Mouse (Mus musculus) megakaryocyte, embryonic 14.5 days (primary cell): ENCODE measurements around the gene Agpat2. TPM values are rescaled to one million over a fixed set of nuclear protein-coding genes. Genes with fewer than 3 reads are reported as not detected.

Experiments used
- H3K27me3 ChIP-seq: replicated peaks from 2 replicates; pipeline ENCODE3; 2012; ENCODE audit warnings: inconsistent platforms
- H3K36me3 ChIP-seq: replicated peaks from 2 replicates; pipeline ENCODE3; 2012; ENCODE audit warnings: low read length, inconsistent platforms, mixed read lengths
- H3K4me1 ChIP-seq: 2 replicates; pipeline ENCODE4 v1.6.1; 2012; ENCODE audit warnings: inconsistent platforms
- H3K4me3 ChIP-seq: replicated peaks from 2 replicates; pipeline ENCODE3; 2012; ENCODE audit warnings: moderate library complexity, mild to moderate bottlenecking, inconsistent platforms
- H3K9me3 ChIP-seq: 2 replicates; pipeline ENCODE4 v1.6.1; 2012; ENCODE audit warnings: inconsistent platforms
- FLI1 ChIP-seq: IDR thresholded peaks from 2 replicates; pipeline ENCODE4 v1.6.1; 2012; ENCODE audit warnings: low read length, inconsistent platforms, mixed read lengths
- GATA1 ChIP-seq: IDR thresholded peaks from 3 replicates; pipeline ENCODE4 v1.6.1; 2012; ENCODE audit warnings: mixed read lengths, low read length, inconsistent platforms, borderline replicate concordance
- polyA plus RNA-seq: library from polyadenylated mRNA; stranded (reverse); fragments of >175 nt; gene quantifications from 2 replicates; pipeline ENCODE4 v1.2.3, GENCODE M21; 2012; ENCODE audit warnings: low replicate concordance; ENCODE audit not compliant: insufficient read depth

The Agpat2 gene
- polyA plus RNA-seq, 1 experiment, result 34.1 TPM

DNA sequence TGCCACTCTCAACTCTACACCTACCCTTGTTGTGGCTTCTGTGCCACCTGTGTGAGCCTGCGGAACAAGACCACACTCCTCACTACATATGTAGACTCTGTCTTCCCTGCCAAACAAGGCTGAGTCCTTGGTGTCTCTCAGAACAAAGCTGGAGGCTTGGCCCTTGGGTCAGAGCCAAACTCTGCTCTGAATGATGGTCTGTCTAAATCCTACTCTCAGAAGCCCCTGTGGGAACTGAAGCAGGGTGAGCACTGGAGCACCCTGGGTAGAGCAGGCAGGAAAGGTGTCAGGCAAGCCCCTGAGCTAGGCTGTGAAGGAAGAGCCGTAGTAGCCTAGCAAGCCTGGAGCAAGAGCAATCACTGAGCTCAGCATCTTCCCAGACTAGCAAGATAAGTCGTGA lies 54.0 kb downstream of the Agpat2 start:
- Histone ChIP-seq H3K9me3 (no peaks in the 10 kb centered on the region), H3K36me3 (no peaks in the 10 kb centered on the region), H3K4me3 (peak overlapping the region; percentile 5), H3K4me1 (peaks cover 71% of the 10 kb centered on the region), H3K27me3 (peaks cover 80% of the 10 kb centered on the region)
- TF ChIP-seq GATA1 (no peak), FLI1 (no peak)

GRCm38 (mm10) chr2:26549801-26550200 lies 54.4 kb downstream of the Agpat2 start:
- TF ChIP-seq FLI1, result no peak
- TF ChIP-seq GATA1, result no peak
- Histone ChIP-seq H3K4me1 (peaks cover 72% of the 10 kb centered on the region), H3K4me3 (no peak overlapping the region), H3K27me3 (peaks cover 80% of the 10 kb centered on the region), H3K36me3 (no peaks in the 10 kb centered on the region), H3K9me3 (no peaks in the 10 kb centered on the region)

DNA sequence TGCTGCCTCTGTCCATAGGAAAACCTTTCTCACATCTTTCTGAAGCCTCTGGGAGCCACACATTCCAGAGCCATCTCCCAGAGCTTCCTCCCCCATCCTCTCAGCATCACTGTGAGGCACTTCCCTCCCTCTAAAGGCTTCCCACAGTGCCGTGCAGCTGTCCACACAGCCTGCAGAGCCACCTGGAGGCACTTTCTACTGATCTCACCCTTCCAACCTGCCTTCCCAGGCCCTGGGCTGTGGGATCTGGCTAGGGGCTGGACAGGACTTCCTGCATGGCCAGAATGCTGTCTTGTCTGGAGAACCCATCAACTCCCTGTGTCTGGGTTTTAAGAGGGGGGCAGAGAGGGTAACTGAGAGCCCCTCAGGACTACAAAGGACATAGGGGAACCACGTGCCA lies 56.7 kb downstream of the Agpat2 start:
- peaks cover 78% of the 10 kb centered on the region for H3K27me3 ChIP-seq
- H3K9me3 ChIP-seq, result no peaks in the 10 kb centered on the region
- TF ChIP-seq FLI1 (no peak), GATA1 (no peak)
- H3K4me1 ChIP-seq, result peaks cover 73% of the 10 kb centered on the region
- no peak overlapping the region for H3K4me3 ChIP-seq
- H3K36me3 ChIP-seq, result no peaks in the 10 kb centered on the region

- H3K27me3 ChIP-seq, result peaks cover 88% of the 10 kb centered on the region
- no peaks in the 10 kb centered on the region for H3K36me3 ChIP-seq
- H3K9me3 ChIP-seq, result no peaks in the 10 kb centered on the region
- peaks cover 55% of the 10 kb centered on the region for H3K4me1 ChIP-seq
- TF ChIP-seq FLI1, result no peak
- TF ChIP-seq GATA1, result no peak
- H3K4me3 ChIP-seq, result peak overlapping the region; percentile 38
Observed at GRCm38 (mm10) chr2:26544265-26544664, 60.0 kb downstream of the Agpat2 start.

GRCm38 (mm10) chr2:26543768-26544167 lies 60.4 kb downstream of the Agpat2 start:
- no peaks in the 10 kb centered on the region for H3K9me3 ChIP-seq
- peaks cover 89% of the 10 kb centered on the region for H3K27me3 ChIP-seq
- no peak overlapping the region for H3K4me3 ChIP-seq
- H3K36me3 ChIP-seq, result no peaks in the 10 kb centered on the region
- peaks cover 56% of the 10 kb centered on the region for H3K4me1 ChIP-seq
- no peak for TF ChIP-seq GATA1
- no peak for TF ChIP-seq FLI1

DNA sequence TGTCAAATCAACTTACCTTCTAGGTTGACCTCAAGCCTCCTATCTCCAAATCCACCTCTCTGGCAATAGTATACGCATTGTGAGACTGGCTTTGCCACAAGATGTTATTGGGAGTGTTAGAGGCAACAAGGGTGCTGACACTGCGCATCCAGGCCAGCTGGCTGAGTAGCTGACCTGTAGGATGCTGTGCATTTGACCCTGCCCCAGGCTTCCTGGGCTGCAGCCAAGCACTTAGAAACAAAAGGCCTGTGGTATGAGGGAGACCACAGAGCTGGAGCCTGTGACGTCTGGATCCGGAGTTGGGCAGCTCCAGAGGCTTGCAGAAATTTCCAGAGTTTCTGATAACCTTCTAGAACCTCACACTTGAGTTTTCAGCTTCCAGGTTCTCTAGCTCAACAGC lies 61.1 kb downstream of the Agpat2 start:
- TF ChIP-seq FLI1 (no peak), GATA1 (no peak)
- no peaks in the 10 kb centered on the region for H3K36me3 ChIP-seq
- H3K27me3 ChIP-seq, result peaks cover 89% of the 10 kb centered on the region
- no peaks in the 10 kb centered on the region for H3K9me3 ChIP-seq
- H3K4me1 ChIP-seq, result peaks cover 53% of the 10 kb centered on the region
- H3K4me3 ChIP-seq, result no peak overlapping the region

Other genes with a start within 250 kb of the Agpat2 start
- 29.8 and 81.2 TPM in 2 replicates for gene Card9, start 243.5 kb downstream of the Agpat2 start, polyA plus RNA-seq
- gene Snapc4, start 223.8 kb downstream of the Agpat2 start, polyA plus RNA-seq, result 15.8 and 18.0 TPM in 2 replicates
- 10.0 and 30.9 TPM in 2 replicates for gene Entr1, start 215.1 kb downstream of the Agpat2 start, polyA plus RNA-seq
- 110 and 172 TPM in 2 replicates for gene Pmpca, start 215.1 kb downstream of the Agpat2 start, polyA plus RNA-seq
- gene Inpp5e, start 195.2 kb downstream of the Agpat2 start, polyA plus RNA-seq, result 6.3 and 18.1 TPM in 2 replicates
- 7.6 and 26.1 TPM in 2 replicates for gene Sec16a, start 159.2 kb downstream of the Agpat2 start, polyA plus RNA-seq
- gene Notch1, start 87.8 kb downstream of the Agpat2 start, polyA plus RNA-seq, result 1.2 and 4.2 TPM in 2 replicates
- gene Egfl7, start 24.4 kb downstream of the Agpat2 start, polyA plus RNA-seq, result 19.7 and 90.5 TPM in 2 replicates
- not detected in 2 replicates for gene Gm20532, start 17.8 kb downstream of the Agpat2 start, polyA plus RNA-seq
- gene Fam69b, start 24.0 kb upstream of the Agpat2 start, polyA plus RNA-seq, result 1.2 TPM in 1 of 2 replicates, not detected in the other
- gene Lcn4, start 66.9 kb upstream of the Agpat2 start, polyA plus RNA-seq, result not detected in 2 replicates